Mouse (Mus musculus) adrenal gland, adult 2 months (tissue): ENCODE measurements around the gene Osbpl2. TPM values are rescaled to one million over a fixed set of nuclear protein-coding genes. Genes with fewer than 3 reads are reported as not detected.

Experiments used
- DNase-seq: peaks from one replicate; pipeline ENCODE4 v3.0.0; 2021
- long read RNA-seq: library from polyadenylated mRNA; stranded (forward); transcript quantifications from one replicate; pipeline ENCODE4 v2.0.0, GENCODE M21; 2021
- polyA plus RNA-seq: library from polyadenylated mRNA; depleted of rRNA; stranded (reverse); fragments of >200 nt; gene quantifications from 2 replicates; pipeline ENCODE4 v1.2.3, GENCODE M21; 2012; rRNA removed
- total RNA-seq, 2 experiments: library from RNA; stranded (reverse); gene quantifications; 2 replicates each; pipeline ENCODE4 v1.2.3; 2021

The Osbpl2 gene
- total RNA-seq (10 to 100 TPM; 41.8 to 42.3 TPM), polyA plus RNA-seq (15.8 and 21.7 TPM in 2 replicates)
- long read RNA-seq, transcript Osbpl2-201 (14 exons, 2,805 nt): major isoform, 45 of 67 reads
- long read RNA-seq, partial matches to known transcripts: 7 of 67 reads
- long read RNA-seq, other reads (novel, unspliced or antisense): 15 of 67 reads

DNA sequence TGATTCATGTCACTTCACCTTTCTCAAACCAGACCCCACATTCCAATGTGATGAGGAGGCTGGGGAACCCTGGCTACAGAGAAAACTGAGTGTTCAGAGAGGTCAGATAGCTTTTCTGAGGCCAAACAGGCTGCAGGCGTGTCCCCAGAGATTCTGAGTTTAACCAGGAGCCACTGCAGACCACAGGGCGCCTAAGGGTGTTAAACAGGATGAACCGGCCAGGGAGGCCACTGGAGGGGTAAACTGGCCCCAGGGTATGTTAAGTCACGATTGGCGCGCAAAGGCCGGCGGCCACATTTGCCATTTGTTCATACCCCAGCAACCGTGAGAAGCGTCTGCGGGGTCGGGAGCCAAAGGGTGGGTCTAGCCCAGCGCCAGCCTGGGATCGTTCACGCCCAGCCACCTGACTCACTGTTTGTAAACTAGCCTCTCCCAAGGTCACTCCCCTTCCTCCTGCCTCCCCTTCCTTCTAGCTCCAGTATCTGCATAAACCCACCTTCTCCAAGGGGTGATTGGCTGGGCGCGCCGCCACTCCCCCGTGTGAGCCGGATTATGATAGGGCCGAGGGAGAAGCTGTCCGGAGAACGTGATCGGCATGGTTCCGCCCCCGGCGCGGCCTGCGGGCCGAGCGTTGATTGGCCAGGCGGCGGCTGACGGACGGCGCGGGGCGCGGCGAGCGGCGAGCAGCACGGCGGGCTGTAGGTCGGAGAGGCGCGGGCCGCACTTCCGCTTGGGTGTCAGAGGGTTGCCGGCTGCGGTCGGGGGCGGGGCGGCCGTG is at the start of gene Osbpl2:
Gene Osbpl2 (plus strand): TSS at position 646 of the 778 bp plus-strand sequence.
- peak; percentile 100 for DNase-seq

DNA sequence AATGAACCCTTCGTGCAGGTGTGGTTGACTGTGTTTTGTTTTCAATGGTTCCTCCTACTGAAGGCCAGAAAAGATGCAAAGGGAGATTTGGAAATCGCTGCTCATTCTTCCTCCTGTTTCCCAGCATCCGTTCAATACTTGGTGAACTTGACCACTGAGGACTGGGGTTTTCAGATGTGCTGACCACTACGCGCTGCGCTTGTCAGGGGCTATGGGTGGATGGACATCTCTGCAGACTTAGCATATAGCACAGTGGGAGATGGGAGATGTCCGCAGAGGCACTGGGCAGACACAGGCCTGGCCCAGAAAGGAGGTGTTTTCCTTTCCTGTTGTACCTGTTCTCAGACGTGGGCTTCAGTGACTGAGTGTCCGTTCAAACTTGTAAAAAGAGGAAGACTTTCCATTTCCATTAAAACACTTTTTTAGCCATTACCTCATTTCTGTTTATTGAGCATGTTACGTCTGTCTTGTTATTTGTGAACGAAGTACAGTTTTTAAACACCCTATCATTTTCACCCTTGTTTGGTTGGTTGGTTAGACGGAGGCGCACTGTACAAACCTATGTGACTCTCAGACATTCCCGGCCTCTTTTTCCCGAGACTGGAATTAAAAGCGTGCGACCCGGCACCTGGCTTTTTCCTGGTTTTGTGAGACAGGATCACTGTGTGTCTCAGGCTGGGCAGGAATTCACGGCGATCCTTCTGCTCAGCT is 49.2 kb upstream of the Osbpl2 start:
- no peak for DNase-seq

- DNase-seq: peak; percentile 97
Observed at GRCm38 (mm10) chr2:180070481-180071453, 48.3 kb upstream of the Osbpl2 start, which contains the start of gene Mtg2. Mtg2 (plus strand) TSS chr2:180070588.

DNA sequence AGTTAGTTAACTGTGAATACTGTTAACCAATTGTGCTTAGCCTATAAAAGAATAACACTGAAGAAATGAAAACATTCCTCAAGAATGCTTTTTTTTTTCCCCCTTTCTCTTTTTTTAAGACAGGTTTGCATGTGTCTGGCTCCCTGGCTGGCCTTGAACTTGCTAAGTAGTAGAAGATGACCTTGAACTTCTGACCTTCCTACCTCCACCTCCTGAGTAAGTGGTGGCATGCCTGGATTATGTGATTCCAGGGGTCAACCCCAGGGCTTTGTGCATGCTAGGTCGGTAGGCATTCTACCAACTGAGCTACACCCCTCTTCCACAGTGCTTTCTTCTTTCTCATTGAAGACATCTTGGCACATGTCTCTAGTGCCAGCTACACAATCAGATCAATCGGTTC is 47.4 kb upstream of the Osbpl2 start:
- no peak for DNase-seq

DNA sequence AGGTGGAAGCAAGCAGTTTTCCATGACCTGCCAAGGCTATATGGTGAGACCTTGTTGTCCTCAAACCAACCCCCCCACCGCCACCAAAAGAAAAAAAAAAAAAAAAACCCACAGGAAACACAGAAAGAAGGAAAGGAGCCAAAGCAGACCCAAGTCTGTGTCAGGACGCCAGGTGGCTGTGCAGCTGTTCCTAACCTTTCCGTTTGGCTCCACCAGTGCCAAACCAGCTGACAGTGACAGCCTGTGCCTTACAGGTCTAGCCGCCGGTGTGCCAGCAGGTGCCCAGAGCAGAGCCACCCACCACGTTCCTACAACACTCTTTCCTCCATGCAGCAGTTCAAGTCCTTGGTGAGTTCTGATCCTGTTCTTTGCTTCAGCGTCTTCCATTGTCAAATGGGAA is 46.2 kb upstream of the Osbpl2 start:
- DNase-seq: no peak

GRCm38 (mm10) chr2:180077622-180078021 is 41.5 kb upstream of the Osbpl2 start:
- DNase-seq: no peak

DNA sequence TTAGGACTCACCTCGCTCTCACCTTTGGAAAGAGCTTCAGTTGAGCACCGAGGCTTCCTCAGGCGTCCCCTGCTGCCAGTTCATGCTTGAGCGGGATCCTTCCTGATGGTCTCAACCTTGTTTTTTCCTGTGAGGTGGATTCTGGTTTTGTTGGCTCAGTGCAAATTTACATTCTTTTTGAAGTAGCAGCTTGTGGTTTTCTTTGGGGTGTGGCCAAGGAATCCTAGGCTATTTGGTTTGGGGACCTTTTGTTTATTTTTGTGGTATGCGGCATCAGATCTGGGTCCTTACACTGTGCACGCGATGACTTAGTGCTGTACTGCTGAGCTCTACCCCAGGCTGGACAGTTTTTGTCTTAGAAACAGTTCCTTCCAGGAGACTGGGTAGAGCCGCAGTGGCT is 38.4 kb upstream of the Osbpl2 start:
- no peak for DNase-seq

GRCm38 (mm10) chr2:180083063-180083462 is 36.0 kb upstream of the Osbpl2 start:
- DNase-seq: no peak

DNA sequence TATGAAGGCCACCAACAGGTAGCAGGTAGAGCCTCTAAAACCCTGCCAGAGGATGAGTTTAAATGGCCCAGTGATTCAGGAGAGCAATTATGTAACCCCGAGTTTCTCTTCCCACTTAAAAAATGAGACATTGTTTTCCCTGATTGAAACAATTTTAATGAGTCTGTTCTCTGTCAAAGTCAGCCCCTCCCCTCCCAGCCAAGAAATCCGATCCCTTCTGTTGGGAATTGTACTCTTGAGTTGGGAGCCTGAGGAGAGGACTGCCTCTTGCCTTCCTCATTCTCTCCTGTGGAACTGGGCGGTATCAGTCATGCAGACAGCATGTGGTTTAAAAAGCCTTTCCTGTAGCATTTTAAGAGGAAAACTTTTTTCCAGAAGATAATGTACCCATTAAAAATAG is 34.5 kb upstream of the Osbpl2 start:
- DNase-seq: no peak

- no peak for DNase-seq
Observed at GRCm38 (mm10) chr2:180085926-180086636, 33.0 kb upstream of the Osbpl2 start.

DNA sequence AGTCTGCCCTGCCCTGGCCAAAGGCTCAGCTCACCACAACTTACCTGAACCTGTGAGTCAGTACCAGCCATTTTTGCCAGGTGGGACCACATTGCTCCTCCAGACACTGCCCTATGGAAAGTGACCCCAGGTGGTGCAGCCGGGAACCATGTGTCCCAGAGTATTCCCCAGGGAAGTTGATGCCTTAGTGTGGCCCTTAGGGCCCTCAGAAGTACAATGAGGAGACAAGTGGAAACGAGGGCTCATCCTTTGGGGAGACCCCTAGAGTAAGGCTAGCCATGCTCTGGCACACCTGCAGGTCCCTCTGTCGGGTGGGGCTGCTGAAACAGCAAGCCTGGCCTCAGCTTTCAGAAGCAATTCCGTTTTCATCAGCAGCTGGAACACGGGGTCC is 32.5 kb upstream of the Osbpl2 start:
- no peak for DNase-seq

GRCm38 (mm10) chr2:180087472-180087871 is 31.6 kb upstream of the Osbpl2 start:
- no peak for DNase-seq

GRCm38 (mm10) chr2:180090285-180090684 is 28.8 kb upstream of the Osbpl2 start:
- no peak for DNase-seq

DNA sequence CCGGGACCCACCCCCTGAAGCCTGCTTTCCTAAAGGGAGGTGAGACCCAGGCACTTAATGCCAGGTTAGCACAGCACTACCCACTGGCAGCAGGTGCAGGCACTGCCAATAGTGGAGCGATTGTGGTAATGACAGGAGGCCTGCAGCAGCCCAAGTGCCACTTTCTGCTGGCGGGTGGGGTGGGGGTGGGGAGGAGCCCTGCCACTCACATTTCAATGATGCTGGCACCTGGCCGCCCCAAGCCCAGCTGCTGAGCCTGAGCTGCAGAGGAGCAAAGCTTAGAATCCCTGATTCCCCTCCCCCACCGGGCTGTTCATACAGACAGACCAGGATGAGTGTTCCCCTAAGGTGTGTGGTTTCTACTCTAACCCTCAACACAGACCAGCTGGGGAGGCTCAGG is 23.4 kb upstream of the Osbpl2 start:
- DNase-seq: no peak

DNA sequence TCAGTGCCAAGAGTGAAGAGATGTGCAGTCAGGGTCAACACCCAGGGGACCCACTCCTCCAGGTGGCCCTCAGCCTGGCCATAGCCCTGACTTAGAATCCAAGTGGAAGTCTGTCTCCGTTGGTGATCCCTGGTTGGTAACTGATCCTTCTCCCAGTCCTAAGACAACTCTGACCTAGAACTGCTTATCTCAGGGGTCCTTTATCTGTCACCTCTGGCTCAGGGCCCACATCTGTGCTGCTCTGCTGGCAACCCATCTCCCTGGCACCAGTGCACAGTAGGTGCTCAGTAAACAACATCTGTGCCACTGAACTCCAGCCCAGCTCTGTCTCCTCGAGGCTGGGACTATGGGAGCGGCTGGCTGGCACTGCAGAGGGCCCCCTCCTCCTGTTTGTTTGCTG is 21.5 kb upstream of the Osbpl2 start:
- DNase-seq: no peak

- DNase-seq: no peak
Observed at GRCm38 (mm10) chr2:180098167-180098566, 20.9 kb upstream of the Osbpl2 start.

GRCm38 (mm10) chr2:180099529-180099928 is 19.6 kb upstream of the Osbpl2 start:
- DNase-seq: no peak

DNA sequence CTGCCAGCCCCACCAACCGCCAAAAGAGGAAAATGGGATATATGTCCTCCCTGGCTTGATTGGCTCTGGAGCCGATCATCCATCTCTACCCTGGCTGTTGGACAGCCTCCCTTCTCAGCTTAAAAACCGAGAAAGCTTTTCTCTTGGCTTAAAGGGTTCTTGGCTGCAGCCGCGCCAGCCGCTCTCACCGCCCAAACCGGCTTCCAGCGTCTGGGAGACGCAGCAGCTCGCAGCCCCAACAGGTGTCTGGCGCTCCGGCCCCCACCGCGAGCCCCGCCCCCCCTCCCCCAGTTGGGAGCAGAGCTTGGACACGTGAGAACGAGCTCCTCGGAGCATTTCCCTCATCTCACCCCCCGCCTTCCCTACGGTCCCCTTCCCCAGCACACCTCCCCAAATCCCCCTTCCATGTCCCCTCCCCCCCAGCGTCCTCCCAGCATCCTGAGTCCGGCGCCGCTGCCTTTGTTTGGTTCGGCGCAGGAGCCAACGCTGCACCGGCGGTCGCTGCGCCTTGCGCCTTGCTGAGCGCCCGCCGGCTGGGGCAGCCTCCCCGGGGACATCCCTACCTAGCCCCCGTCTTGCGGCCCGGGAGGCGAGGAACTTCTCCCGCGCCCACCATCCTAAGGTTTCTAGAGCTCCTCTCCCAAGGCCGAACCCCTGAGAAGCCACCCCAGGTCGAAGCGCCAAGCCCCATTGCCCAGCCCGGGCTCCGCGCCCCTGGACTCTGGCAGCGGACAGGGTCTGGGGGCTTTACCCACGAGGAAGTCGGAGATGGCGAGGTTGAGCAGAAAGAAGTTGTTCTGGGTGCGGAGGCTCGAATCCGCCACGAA is 15.7 kb upstream of the Osbpl2 start:
- no peak for DNase-seq

- DNase-seq: peak; percentile 95
Observed at GRCm38 (mm10) chr2:180103978-180104658, 15.0 kb upstream of the Osbpl2 start, which contains the start of gene Hrh3. Hrh3 (minus strand) TSS chr2:180104488.
